8 mouse cellular contexts compared by ENCODE assay signal in genomic region chr3:129879131-129879757, GRCm38 (mm10). TPM values are rescaled to one million over a fixed set of nuclear protein-coding genes. Genes with fewer than 3 reads are reported as not detected.
A peak's percentile ranks its signal among the peaks of the same experiment; 100 is the strongest.
DNase-seq lines count a peak whose midpoint lies in the region; ATAC-seq and TF ChIP-seq lines count a peak whose summit lies in the region.

No protein-coding gene starts in this region.

- no peak for TF ChIP-seq POLR2A in thymus, adult 2 months (IDR thresholded peaks at IDR 0.05; ENCODE audit: control insufficient read depth, extremely low read depth, insufficient read depth, low read length, poor library complexity)
- no peak for TF ChIP-seq POLR2A in cortical plate, adult 2 months (IDR thresholded peaks at IDR 0.05; ENCODE audit: extremely low read depth, insufficient read depth, low read length)

- ATAC-seq in heart, embryonic 11.5 days (replicated peaks; ENCODE audit: insufficient number of reproducible peaks, low FRiP score, low TSS enrichment): peak; percentile 43; the same call in 1 of the 2 replicates
- ATAC-seq in kidney, embryonic 14.5 days (ENCODE audit: low FRiP score, low TSS enrichment): peak; percentile 73

- peak; percentile 31 for DNase-seq in thymus, adult 2 months
- no peak for DNase-seq in thymus, adult 18-20 months
- DNase-seq in lung, postnatal 14 days: peak; percentile 47
- DNase-seq in spleen, postnatal 4 days (ENCODE audit: low spot score in 2 of 2): peak; percentile 19 to 66
- no peak for DNase-seq in left cerebral cortex, postnatal 14 days (ENCODE audit: low spot score in 2 of 2)

- H3K9ac ChIP-seq in heart, embryonic 11.5 days (ENCODE audit: low read depth, low read length): peak overlapping the region; percentile 77
- H3K9ac ChIP-seq in kidney, embryonic 14.5 days (ENCODE audit: low read depth, low read length): peak overlapping the region; percentile 77

- peak overlapping the region; percentile 99 for H3K4me3 ChIP-seq in thymus, adult 2 months (ENCODE audit: control insufficient read depth, insufficient read depth, low read length)
- peak overlapping the region; percentile 99 for H3K4me3 ChIP-seq in cortical plate, adult 2 months (ENCODE audit: insufficient read depth, low read length)
- H3K4me3 ChIP-seq in heart, embryonic 11.5 days (ENCODE audit: low read depth, low read length): peak overlapping the region; percentile 76
- peak overlapping the region; percentile 70 for H3K4me3 ChIP-seq in kidney, embryonic 14.5 days (ENCODE audit: low read length)

- WGBS in thymus, adult 2 months: under 1% methylated on average over 25 of the region's 25 CpGs
- WGBS in heart, embryonic 11.5 days (ENCODE audit: insufficient replicate concordance): 1% methylated on average over 25 of the region's 25 CpGs
- WGBS in kidney, embryonic 14.5 days: under 1% methylated on average over 25 of the region's 25 CpGs

- H3K4me2 ChIP-seq in heart, embryonic 11.5 days: peak overlapping the region; percentile 83
- H3K4me2 ChIP-seq in kidney, embryonic 14.5 days (replicated peaks; ENCODE audit: low read depth, low read length): peak overlapping the region; percentile 79

- TF ChIP-seq CTCF in thymus, adult 2 months (IDR thresholded peaks at IDR 0.05; ENCODE audit: borderline replicate concordance, control insufficient read depth, extremely low read depth, insufficient read depth, low read length, poor library complexity): no peak
- TF ChIP-seq CTCF in cortical plate, adult 2 months (IDR thresholded peaks at IDR 0.05; ENCODE audit: extremely low read depth, insufficient read depth, low read length): no peak

- intact Hi-C loops in left cerebral cortex, postnatal 14 days (cut with DNase I): loop anchor here (2.0 kb wide), 1 partner anchor 48 kb away; the partner anchor contains the start of gene Gar1

- no peaks in the 10 kb centered on the region for H3K36me3 ChIP-seq in thymus, adult 2 months (ENCODE audit: control insufficient read depth, insufficient read depth, low read length)
- H3K36me3 ChIP-seq in heart, embryonic 11.5 days (ENCODE audit: control insufficient read depth, insufficient read depth, low read length): no peaks in the 10 kb centered on the region
- no peaks in the 10 kb centered on the region for H3K36me3 ChIP-seq in kidney, embryonic 14.5 days (ENCODE audit: control insufficient read depth, insufficient read depth, low read length)

- H3K27ac ChIP-seq in thymus, adult 2 months (ENCODE audit: control insufficient read depth, insufficient read depth, low read length): peak overlapping the region; percentile 32; the same call in 1 of the 2 replicates
- no peak overlapping the region for H3K27ac ChIP-seq in cortical plate, adult 2 months (ENCODE audit: insufficient read depth, low read length)
- H3K27ac ChIP-seq in heart, embryonic 11.5 days (ENCODE audit: low read depth, low read length): peak overlapping the region; percentile 71; the same call in 1 of the 2 replicates
- H3K27ac ChIP-seq in kidney, embryonic 14.5 days (ENCODE audit: low read depth, low read length): peak overlapping the region; percentile 69; the same call in 1 of the 2 replicates

- no peaks in the 10 kb centered on the region for H3K27me3 ChIP-seq in thymus, adult 2 months (ENCODE audit: control insufficient read depth, insufficient read depth, low read length)
- no peaks in the 10 kb centered on the region for H3K27me3 ChIP-seq in heart, embryonic 11.5 days (ENCODE audit: control insufficient read depth, insufficient read depth, low read length)
- H3K27me3 ChIP-seq in kidney, embryonic 14.5 days (ENCODE audit: control insufficient read depth, insufficient read depth, low read length): no peaks in the 10 kb centered on the region

- no peaks in the 10 kb centered on the region for H3K9me3 ChIP-seq in heart, embryonic 11.5 days (replicated peaks; ENCODE audit: control insufficient read depth, low read length)
- no peaks in the 10 kb centered on the region for H3K9me3 ChIP-seq in kidney, embryonic 14.5 days (ENCODE audit: control insufficient read depth, low read length)

- peaks cover 26% of the 10 kb centered on the region for H3K4me1 ChIP-seq in thymus, adult 2 months (replicated peaks; ENCODE audit: control insufficient read depth, insufficient read depth, low read length)
- H3K4me1 ChIP-seq in cortical plate, adult 2 months (ENCODE audit: control insufficient read depth, insufficient read depth, low read length): peaks cover 1% of the 10 kb centered on the region; the same call in 1 of the 2 replicates
- peaks cover 4% of the 10 kb centered on the region; the same call in 1 of the 2 replicates for H3K4me1 ChIP-seq in heart, embryonic 11.5 days (ENCODE audit: control insufficient read depth, insufficient read depth, low read length)
- 0 out of 2 replicates have a peak, but pooled peaks cover 5% of the 10 kb centered on the region for H3K4me1 ChIP-seq in kidney, embryonic 14.5 days (ENCODE audit: control insufficient read depth, insufficient read depth, low read length)

RNA-seq across cellular contexts. Expression of gene Pla2g12a, which starts 0.8 kb away (rescaled TPM):
- polyA plus RNA-seq in thymus, adult 2 months (2012; rRNA removed): 67.0 and 89.3 TPM in 2 replicates
- polyA plus RNA-seq in cortical plate, adult 2 months (2012; rRNA removed): 27.9 and 29.0 TPM in 2 replicates
- 58.8 and 61.0 TPM in 2 replicates for polyA plus RNA-seq in heart, embryonic 11.5 days (2014; fragmentation: Nextera tagmentation; extraction: Ambion mirVana)
- polyA plus RNA-seq in kidney, embryonic 14.5 days (2014; fragmentation: Nextera tagmentation; extraction: Ambion mirVana): 47.8 and 48.1 TPM in 2 replicates
- total RNA-seq in left cerebral cortex, postnatal 14 days (2021): 10 to 100 TPM; 16.8 to 18.2 TPM

RNA-seq across cellular contexts. Expression of gene Casp6, which starts 22.0 kb away (rescaled TPM):
- 82.6 and 86.1 TPM in 2 replicates for polyA plus RNA-seq in thymus, adult 2 months (2012; rRNA removed)
- 13.8 and 15.7 TPM in 2 replicates for polyA plus RNA-seq in cortical plate, adult 2 months (2012; rRNA removed)
- polyA plus RNA-seq in heart, embryonic 11.5 days (2014; fragmentation: Nextera tagmentation; extraction: Ambion mirVana): 86.7 and 91.9 TPM in 2 replicates
- polyA plus RNA-seq in kidney, embryonic 14.5 days (2014; fragmentation: Nextera tagmentation; extraction: Ambion mirVana): 83.0 and 99.3 TPM in 2 replicates
- 1 to 10 TPM; 5.9 to 8.9 TPM for total RNA-seq in left cerebral cortex, postnatal 14 days (2021)

RNA-seq across cellular contexts. Expression of gene Cfi, which starts 43.6 kb away (rescaled TPM):
- polyA plus RNA-seq in thymus, adult 2 months (2012; rRNA removed): 0.22 and 0.54 TPM in 2 replicates
- 0.04 TPM in 1 of 2 replicates, not detected in the other for polyA plus RNA-seq in cortical plate, adult 2 months (2012; rRNA removed)
- polyA plus RNA-seq in heart, embryonic 11.5 days (2014; fragmentation: Nextera tagmentation; extraction: Ambion mirVana): 1.3 and 2.8 TPM in 2 replicates
- polyA plus RNA-seq in kidney, embryonic 14.5 days (2014; fragmentation: Nextera tagmentation; extraction: Ambion mirVana): 6.5 and 7.8 TPM in 2 replicates
- not detected for total RNA-seq in left cerebral cortex, postnatal 14 days (2021)

RNA-seq across cellular contexts. Expression of gene Gar1, which starts 48.0 kb away (rescaled TPM):
- polyA plus RNA-seq in thymus, adult 2 months (2012; rRNA removed): 36.4 and 46.7 TPM in 2 replicates
- polyA plus RNA-seq in cortical plate, adult 2 months (2012; rRNA removed): 50.9 and 51.4 TPM in 2 replicates
- 24.3 and 27.7 TPM in 2 replicates for polyA plus RNA-seq in heart, embryonic 11.5 days (2014; fragmentation: Nextera tagmentation; extraction: Ambion mirVana)
- polyA plus RNA-seq in kidney, embryonic 14.5 days (2014; fragmentation: Nextera tagmentation; extraction: Ambion mirVana): 52.2 and 77.2 TPM in 2 replicates
- 10 to 100 TPM; 41.1 to 48.8 TPM for total RNA-seq in left cerebral cortex, postnatal 14 days (2021)

RNA-seq across cellular contexts. Expression of gene Rrh, which starts 56.9 kb away (rescaled TPM):
- 0.08 and 0.09 TPM in 2 replicates for polyA plus RNA-seq in thymus, adult 2 months (2012; rRNA removed)
- polyA plus RNA-seq in cortical plate, adult 2 months (2012; rRNA removed): 0.42 and 0.55 TPM in 2 replicates
- polyA plus RNA-seq in heart, embryonic 11.5 days (2014; fragmentation: Nextera tagmentation; extraction: Ambion mirVana): not detected in 2 replicates
- 0.26 TPM in 1 of 2 replicates, not detected in the other for polyA plus RNA-seq in kidney, embryonic 14.5 days (2014; fragmentation: Nextera tagmentation; extraction: Ambion mirVana)
- total RNA-seq in left cerebral cortex, postnatal 14 days (2021): under 1 TPM; 0.30 to 0.64 TPM

Comparison
In these comparisons a context has a peak if more than half of its experiments do, and no peak if none do; other contexts are left out.
1. DNase-seq: peak in thymus, adult 2 months (single experiment), lung, postnatal 14 days (single experiment) and spleen, postnatal 4 days (2 of 2); none in thymus, adult 18-20 months (0 of 2) and left cerebral cortex, postnatal 14 days (0 of 2).
2. Peak in every context shown above with its lines, with median percentiles within 50 percentile points of each other: H3K4me3 ChIP-seq.